Mouse (Mus musculus) G1E (cell line): Measurements from ENCODE around the gene Tfcp2l1.

Experiments
- CTCF ChIP-seq: IDR thresholded peaks from 2 replicates; pipeline ENCODE4 v1.5.1; 2012; ENCODE audit warnings: low read depth, low read length, inconsistent platforms, mixed read lengths
- GATA1 ChIP-seq: IDR thresholded peaks from 2 replicates; pipeline ENCODE4 v1.6.1; 2012; ENCODE audit warnings: borderline replicate concordance, low read length, inconsistent platforms, mixed read lengths
- TAL1 ChIP-seq: conservative IDR thresholded peaks from 2 replicates; pipeline ENCODE4 v1.6.1; 2012; ENCODE audit warnings: low read depth, low read length, inconsistent platforms, mixed read lengths

DNA sequence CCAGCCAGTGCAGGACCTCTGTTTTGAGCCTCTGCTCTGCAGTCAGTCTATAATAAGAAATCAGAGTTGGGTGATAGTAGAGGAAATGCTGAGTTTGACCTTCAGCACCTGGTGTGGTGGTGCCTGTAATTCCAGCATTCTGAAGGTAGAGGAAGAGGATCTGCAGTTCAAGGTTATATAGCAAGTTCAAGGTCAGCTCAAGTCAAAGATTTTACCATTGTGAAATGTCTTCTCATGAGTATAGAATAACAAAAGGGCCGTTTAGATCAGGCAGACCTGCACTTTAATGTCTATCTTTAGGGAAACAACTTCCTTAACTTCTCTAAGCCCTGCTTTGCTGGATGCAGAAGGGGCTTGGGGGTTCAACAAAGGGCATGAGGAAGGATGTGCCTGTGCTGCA is 35.3 kb downstream of the Tfcp2l1 start:
- no peak for TF ChIP-seq CTCF
- TF ChIP-seq TAL1 = no peak
- TF ChIP-seq GATA1 = no peak
